Mouse (Mus musculus): ENCODE measurements around the gene Gbp8. TPM values are rescaled to one million over a fixed set of nuclear protein-coding genes. Genes with fewer than 3 reads are reported as not detected.
"Not testable (repeated sequence)": the region's sequence is repeated elsewhere in the genome, so short reads cannot be mapped to it uniquely, and the experiment has no call there.

Gene Gbp8
- polyA plus RNA-seq (2015; fragmentation: Nextera tagmentation; extraction: Ambion mirVana): 1.5 TPM in 2 replicates

- H3K36me3 ChIP-seq (ENCODE audit: control insufficient read depth, insufficient read depth); H3K27me3 ChIP-seq (replicated peaks; ENCODE audit: control insufficient read depth, insufficient read depth, low read length); H3K9ac ChIP-seq (ENCODE audit: low read depth, low read length); H3K4me1 ChIP-seq (replicated peaks; ENCODE audit: control insufficient read depth, insufficient read depth, low read length); H3K9me3 ChIP-seq (ENCODE audit: control insufficient read depth); H3K4me2 ChIP-seq (replicated peaks; ENCODE audit: low read depth); H3K4me3 ChIP-seq (ENCODE audit: low read depth, low read length); H3K27ac ChIP-seq (ENCODE audit: low read depth, low read length); ATAC-seq: not testable (repeated sequence)
- WGBS: 8% methylated on average over 2 of the region's 2 CpGs
These were observed at the start of gene Gbp8, which contains the start of the genes Gbp9 and Gbp4 for GRCm38 (mm10) chr5:105139409-105140088. Gene Gbp8 (minus strand): TSS chr5:105139540. Gene Gbp9 (minus strand): TSS chr5:105139539. Gene Gbp4 (minus strand): TSS chr5:105139586.

DNA sequence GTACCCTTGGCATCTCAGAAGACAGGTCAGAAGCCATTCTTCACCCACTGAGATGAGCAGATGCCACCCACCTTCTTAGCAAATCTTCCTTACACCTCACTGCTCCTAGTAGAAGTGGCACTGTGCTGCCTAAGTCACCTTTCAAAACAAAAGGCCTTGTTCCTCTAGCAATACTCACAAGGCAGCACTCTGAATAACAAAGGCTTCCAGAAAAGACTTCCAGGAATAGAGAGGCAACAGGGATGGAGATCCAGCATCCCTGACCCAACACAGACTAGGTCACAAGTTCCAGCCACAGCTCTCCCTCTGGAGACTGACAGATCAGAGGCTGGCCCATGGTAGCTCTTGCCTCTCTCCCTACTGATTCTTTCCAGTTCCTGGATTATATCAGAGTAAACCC lies 42.1 kb upstream of the Gbp8 start:
- Histone ChIP-seq H3K4me1 (replicated peaks; ENCODE audit: control insufficient read depth, insufficient read depth, low read length) (no peaks in the 10 kb centered on the region), H3K9ac (ENCODE audit: low read depth, low read length) (no peak overlapping the region), H3K27me3 (replicated peaks; ENCODE audit: control insufficient read depth, insufficient read depth, low read length) (no peaks in the 10 kb centered on the region), H3K9me3 (ENCODE audit: control insufficient read depth) (no peaks in the 10 kb centered on the region), H3K4me2 (replicated peaks; ENCODE audit: low read depth) (no peak overlapping the region), H3K27ac (ENCODE audit: low read depth, low read length) (no peak overlapping the region), H3K4me3 (ENCODE audit: low read depth, low read length) (no peak overlapping the region), H3K36me3 (ENCODE audit: control insufficient read depth, insufficient read depth) (no peaks in the 10 kb centered on the region)
- no peak for TF ChIP-seq CTCF (IDR thresholded peaks at IDR 0.05; ENCODE audit: low read depth)
- ATAC-seq: no peak

GRCm38 (mm10) chr5:105156582-105156981 lies 17.2 kb upstream of the Gbp8 start:
- no peak overlapping the region for H3K4me2 ChIP-seq (replicated peaks; ENCODE audit: low read depth)
- no peak for ATAC-seq
- no peaks in the 10 kb centered on the region for H3K9me3 ChIP-seq (ENCODE audit: control insufficient read depth)
- no peak overlapping the region for H3K4me3 ChIP-seq (ENCODE audit: low read depth, low read length)
- 84% methylated on average over 5 of the region's 5 CpGs for WGBS
- H3K27me3 ChIP-seq (replicated peaks; ENCODE audit: control insufficient read depth, insufficient read depth, low read length): no peaks in the 10 kb centered on the region
- no peak overlapping the region for H3K9ac ChIP-seq (ENCODE audit: low read depth, low read length)
- H3K36me3 ChIP-seq (ENCODE audit: control insufficient read depth, insufficient read depth): no peaks in the 10 kb centered on the region
- no peaks in the 10 kb centered on the region for H3K4me1 ChIP-seq (replicated peaks; ENCODE audit: control insufficient read depth, insufficient read depth, low read length)
- no peak for TF ChIP-seq CTCF (IDR thresholded peaks at IDR 0.05; ENCODE audit: low read depth)
- H3K27ac ChIP-seq (ENCODE audit: low read depth, low read length): no peak overlapping the region

- TF ChIP-seq CTCF (IDR thresholded peaks at IDR 0.05; ENCODE audit: low read depth): no peak
- Histone ChIP-seq H3K4me3 (ENCODE audit: low read depth, low read length) (no peak overlapping the region), H3K4me1 (replicated peaks; ENCODE audit: control insufficient read depth, insufficient read depth, low read length) (no peaks in the 10 kb centered on the region), H3K27me3 (replicated peaks; ENCODE audit: control insufficient read depth, insufficient read depth, low read length) (no peaks in the 10 kb centered on the region), H3K4me2 (replicated peaks; ENCODE audit: low read depth) (no peak overlapping the region), H3K27ac (ENCODE audit: low read depth, low read length) (no peak overlapping the region), H3K36me3 (ENCODE audit: control insufficient read depth, insufficient read depth) (no peaks in the 10 kb centered on the region), H3K9ac (ENCODE audit: low read depth, low read length) (no peak overlapping the region), H3K9me3 (ENCODE audit: control insufficient read depth) (no peaks in the 10 kb centered on the region)
- ATAC-seq: no peak
These were observed 14.7 kb upstream of the Gbp8 start for GRCm38 (mm10) chr5:105154049-105154448.

DNA sequence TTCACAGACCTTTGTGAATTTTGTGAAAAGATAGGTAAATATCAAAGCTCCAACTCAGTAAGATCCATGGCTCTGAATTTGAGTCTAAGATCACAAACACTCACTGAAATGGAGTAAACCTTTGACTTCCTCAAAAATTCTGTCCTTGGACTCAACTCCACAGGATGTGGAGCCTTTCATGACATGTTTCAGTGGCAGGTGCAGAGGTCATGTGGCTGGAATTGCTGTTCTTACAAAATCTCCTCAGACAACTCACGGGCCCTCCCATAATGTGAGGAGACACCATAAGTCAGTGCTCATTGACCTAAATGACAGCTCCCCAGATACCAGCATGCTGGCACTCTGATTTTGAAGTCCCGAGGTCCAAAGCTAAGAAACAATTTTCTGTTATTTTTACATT lies 8.7 kb upstream of the Gbp8 start:
- H3K27ac ChIP-seq (ENCODE audit: low read depth, low read length); H3K9me3 ChIP-seq (ENCODE audit: control insufficient read depth); H3K27me3 ChIP-seq (replicated peaks; ENCODE audit: control insufficient read depth, insufficient read depth, low read length); H3K36me3 ChIP-seq (ENCODE audit: control insufficient read depth, insufficient read depth); H3K4me2 ChIP-seq (replicated peaks; ENCODE audit: low read depth); ATAC-seq; H3K4me3 ChIP-seq (ENCODE audit: low read depth, low read length); H3K4me1 ChIP-seq (replicated peaks; ENCODE audit: control insufficient read depth, insufficient read depth, low read length); H3K9ac ChIP-seq (ENCODE audit: low read depth, low read length): not testable (repeated sequence)
- WGBS: 63% methylated on average over 2 of the region's 2 CpGs

GRCm38 (mm10) chr5:105146447-105146846 lies 7.1 kb upstream of the Gbp8 start:
- Histone ChIP-seq H3K4me1 (replicated peaks; ENCODE audit: control insufficient read depth, insufficient read depth, low read length) (no peaks in the 10 kb centered on the region), H3K27me3 (replicated peaks; ENCODE audit: control insufficient read depth, insufficient read depth, low read length) (no peaks in the 10 kb centered on the region)

GRCm38 (mm10) chr5:105145731-105146130 lies 6.4 kb upstream of the Gbp8 start:
- not testable (repeated sequence) for H3K4me1 ChIP-seq (replicated peaks; ENCODE audit: control insufficient read depth, insufficient read depth, low read length); H3K4me2 ChIP-seq (replicated peaks; ENCODE audit: low read depth); ATAC-seq; H3K9ac ChIP-seq (ENCODE audit: low read depth, low read length); H3K36me3 ChIP-seq (ENCODE audit: control insufficient read depth, insufficient read depth); H3K9me3 ChIP-seq (ENCODE audit: control insufficient read depth); H3K4me3 ChIP-seq (ENCODE audit: low read depth, low read length); H3K27me3 ChIP-seq (replicated peaks; ENCODE audit: control insufficient read depth, insufficient read depth, low read length); H3K27ac ChIP-seq (ENCODE audit: low read depth, low read length)
- 37% methylated on average over 3 of the region's 3 CpGs for WGBS

More at GRCm38 (mm10) chr5:105146447-105146846, 7.1 kb upstream of the Gbp8 start:
- no peak overlapping the region for H3K9ac ChIP-seq (ENCODE audit: low read depth, low read length)
- no peak overlapping the region for H3K4me3 ChIP-seq (ENCODE audit: low read depth, low read length)
- no peak overlapping the region for H3K27ac ChIP-seq (ENCODE audit: low read depth, low read length)
- no peak for TF ChIP-seq CTCF (IDR thresholded peaks at IDR 0.05; ENCODE audit: low read depth)
- H3K4me2 ChIP-seq (replicated peaks; ENCODE audit: low read depth): no peak overlapping the region
- no peaks in the 10 kb centered on the region for H3K36me3 ChIP-seq (ENCODE audit: control insufficient read depth, insufficient read depth)
- H3K9me3 ChIP-seq (ENCODE audit: control insufficient read depth): no peaks in the 10 kb centered on the region
- no peak for ATAC-seq

- H3K4me3 ChIP-seq (ENCODE audit: low read depth, low read length); ATAC-seq; H3K36me3 ChIP-seq (ENCODE audit: control insufficient read depth, insufficient read depth); H3K27me3 ChIP-seq (replicated peaks; ENCODE audit: control insufficient read depth, insufficient read depth, low read length); H3K4me2 ChIP-seq (replicated peaks; ENCODE audit: low read depth); H3K27ac ChIP-seq (ENCODE audit: low read depth, low read length); H3K9me3 ChIP-seq (ENCODE audit: control insufficient read depth); H3K9ac ChIP-seq (ENCODE audit: low read depth, low read length); H3K4me1 ChIP-seq (replicated peaks; ENCODE audit: control insufficient read depth, insufficient read depth, low read length): not testable (repeated sequence)
- 66% methylated on average over 2 of the region's 2 CpGs for WGBS
These were observed 910 bp upstream of the Gbp8 start for GRCm38 (mm10) chr5:105140089-105140810.

All from intestine, postnatal 0 days (tissue).